Mouse (Mus musculus) thymus, adult 2 months (tissue): ENCODE results near the gene Znrf1. TPM values are rescaled to one million over a fixed set of nuclear protein-coding genes. Genes with fewer than 3 reads are reported as not detected.

Experiments used
- DNase-seq: peaks from one replicate; pipeline ENCODE4 v3.0.0; 2021
- H3K27ac ChIP-seq: fragments of 200-500 bp; 2 replicates; pipeline ENCODE4 v1.5.1; 2012; ENCODE audit warnings: low read length, control low read depth; ENCODE audit not compliant: control insufficient read depth, insufficient read depth
- H3K27me3 ChIP-seq: fragments of 200-500 bp; 2 replicates; pipeline ENCODE4 v1.6.1; 2012; ENCODE audit warnings: mild to moderate bottlenecking, low read length, moderate library complexity, mixed read lengths; ENCODE audit not compliant: control insufficient read depth, insufficient read depth
- H3K36me3 ChIP-seq: fragments of 200-500 bp; 2 replicates; pipeline ENCODE4 v1.6.1; 2012; ENCODE audit warnings: mild to moderate bottlenecking, low read length, moderate library complexity; ENCODE audit not compliant: control insufficient read depth, insufficient read depth
- H3K4me1 ChIP-seq: fragments of 200-500 bp; replicated peaks from 2 replicates; pipeline ENCODE4 v1.6.1; 2012; ENCODE audit warnings: low read length; ENCODE audit not compliant: control insufficient read depth, insufficient read depth
- H3K4me3 ChIP-seq: fragments of 200-500 bp; 2 replicates; pipeline ENCODE4 v1.5.1; 2012; ENCODE audit warnings: mild to moderate bottlenecking, low read length, control low read depth, moderate library complexity; ENCODE audit not compliant: control insufficient read depth, insufficient read depth
- CTCF ChIP-seq: fragments of 200-500 bp; IDR thresholded peaks from 2 replicates; pipeline ENCODE4 v1.5.1; 2012; ENCODE audit warnings: mild to moderate bottlenecking, control low read depth, low read length, moderate library complexity, borderline replicate concordance; ENCODE audit not compliant: control insufficient read depth, poor library complexity, insufficient read depth; ENCODE audit errors: extremely low read depth
- POLR2A ChIP-seq: fragments of 200-500 bp; IDR thresholded peaks from 2 replicates; pipeline ENCODE4 v1.6.1; 2012; ENCODE audit warnings: mild to moderate bottlenecking, low read length, control low read depth, moderate library complexity; ENCODE audit not compliant: control insufficient read depth, poor library complexity, insufficient read depth; ENCODE audit errors: extremely low read depth
- WGBS: fragments of 180-500 bp; shearing (Covaris S2); methylation state at CpG from one replicate; pipeline ENCODE4 v1.1.7; 2018; 5-methylcytosine and 5-hydroxymethylcytosine counted together
- polyA plus RNA-seq: library from polyadenylated mRNA; depleted of rRNA; stranded (reverse); fragments of >200 nt; gene quantifications from 2 replicates; pipeline ENCODE4 v1.2.3, GENCODE M21; 2012; rRNA removed

The Znrf1 gene
- polyA plus RNA-seq, 1 experiment, result 968 TPM

DNA sequence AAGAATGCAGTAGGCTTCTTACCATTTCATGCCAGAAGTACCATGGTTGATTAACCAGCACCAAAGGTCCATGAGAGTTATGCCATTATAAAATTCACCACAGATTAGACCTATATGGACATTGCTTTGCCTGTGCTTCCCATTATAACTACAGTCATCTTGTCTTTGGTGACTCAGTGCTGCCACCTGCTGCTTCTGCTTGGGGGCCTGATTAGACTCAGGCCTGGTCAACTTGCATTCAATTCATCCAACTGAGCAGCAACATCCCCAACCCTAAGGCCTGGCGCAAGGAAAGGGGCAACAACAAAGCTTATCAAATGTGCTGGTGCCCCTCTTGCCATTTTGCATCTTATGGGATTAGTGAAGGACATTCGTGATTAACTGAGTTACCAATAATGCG, 126.6 kb downstream of the Znrf1 start:
- DNase-seq, result peak; percentile 60
- TF ChIP-seq POLR2A (no peak), CTCF (peak; percentile 68; the same call in 1 of the 2 replicates)
- H3K27ac ChIP-seq, result no peak overlapping the region
- H3K27me3 ChIP-seq, result no peaks in the 10 kb centered on the region
- 0 out of 2 replicates have a peak, but pooled peaks cover 2% of the 10 kb centered on the region for H3K4me1 ChIP-seq
- 97% methylated on average over 3 of the region's 3 CpGs for WGBS
- H3K36me3 ChIP-seq, result 0 out of 2 replicates have a peak, but pooled peaks cover 4% of the 10 kb centered on the region
- H3K4me3 ChIP-seq, result no peak overlapping the region

- H3K36me3 ChIP-seq, result peaks cover 16% of the 10 kb centered on the region
- H3K27me3 ChIP-seq, result no peaks in the 10 kb centered on the region
- H3K27ac ChIP-seq, result no peak overlapping the region
- no peaks in the 10 kb centered on the region for H3K4me1 ChIP-seq
- H3K4me3 ChIP-seq, result no peak overlapping the region
- DNase-seq, result no peak
- TF ChIP-seq POLR2A (no peak), CTCF (no peak)
- WGBS, result 94% methylated on average over 2 of the region's 2 CpGs
Observed at GRCm38 (mm10) chr8:111666751-111667150, 130.9 kb downstream of the Znrf1 start.

Other genes with a start within 250 kb of the Znrf1 start
- gene Rfwd3, start 235.9 kb upstream of the Znrf1 start, polyA plus RNA-seq, result 30.9 and 37.7 TPM in 2 replicates
- 0.60 and 0.65 TPM in 2 replicates for gene Mlkl, start 197.9 kb upstream of the Znrf1 start, polyA plus RNA-seq
- gene Fa2h, start 142.3 kb upstream of the Znrf1 start, polyA plus RNA-seq, result 0.73 and 0.87 TPM in 2 replicates
- gene Wdr59, start 14.0 kb upstream of the Znrf1 start, polyA plus RNA-seq, result 9.0 and 10.1 TPM in 2 replicates
- 10.4 and 10.7 TPM in 2 replicates for gene Ldhd, start 94.3 kb downstream of the Znrf1 start, polyA plus RNA-seq
- gene Zfp1, start 107.3 kb downstream of the Znrf1 start, polyA plus RNA-seq, result 10.3 and 11.1 TPM in 2 replicates
- gene Ctrb1, start 154.9 kb downstream of the Znrf1 start, polyA plus RNA-seq, result 6.6 and 11.8 TPM in 2 replicates
- 11.8 and 14.0 TPM in 2 replicates for gene Bcar1, start 207.7 kb downstream of the Znrf1 start, polyA plus RNA-seq